Mouse (Mus musculus) hindbrain, postnatal 0 days (tissue): ENCODE data around the gene Adam17. TPM values are rescaled to one million over a fixed set of nuclear protein-coding genes. Genes with fewer than 3 reads are reported as not detected.

ENCODE experiments used
- ATAC-seq: fragments of 200-750 bp; cut with Nextera tagmentation; 2 replicates; pipeline ENCODE4 v1.8.0; 2017; ENCODE audit warnings: mild to moderate bottlenecking, moderate TSS enrichment, moderate library complexity
- DNase-seq: peaks from one replicate; pipeline ENCODE4 v3.0.0-alpha.2; 2015; ENCODE audit warnings: low spot score
- H3K27ac ChIP-seq: fragments of 300-500 bp; sonication (generic); 2 replicates; pipeline ENCODE4 v1.5.1; 2014; ENCODE audit warnings: mild to moderate bottlenecking
- H3K27me3 ChIP-seq: fragments of 300-500 bp; sonication (generic); 2 replicates; pipeline ENCODE4 v1.6.1; 2014; ENCODE audit warnings: low read length, mixed read lengths; ENCODE audit not compliant: insufficient read depth
- H3K36me3 ChIP-seq: fragments of 300-500 bp; sonication (generic); 2 replicates; pipeline ENCODE4 v1.6.1; 2014; ENCODE audit warnings: low read length, mixed read lengths; ENCODE audit not compliant: insufficient read depth
- H3K4me1 ChIP-seq: fragments of 300-500 bp; sonication (generic); 2 replicates; pipeline ENCODE4 v1.6.1; 2014; ENCODE audit warnings: antibody characterized with exemption, low read length, mixed read lengths; ENCODE audit not compliant: insufficient read depth
- H3K4me2 ChIP-seq: fragments of 300-500 bp; sonication (generic); 2 replicates; pipeline ENCODE4 v1.6.1; 2014; ENCODE audit warnings: low read depth, mild to moderate bottlenecking, low read length, moderate library complexity, mixed read lengths
- H3K4me3 ChIP-seq: fragments of 300-500 bp; sonication (generic); 2 replicates; pipeline ENCODE4 v1.5.1; 2014; ENCODE audit warnings: low read length
- H3K9ac ChIP-seq: fragments of 300-500 bp; sonication (generic); replicated peaks from 2 replicates; pipeline ENCODE4 v1.6.1; 2014; ENCODE audit warnings: mild to moderate bottlenecking, low read length, moderate library complexity, mixed read lengths
- H3K9me3 ChIP-seq: fragments of 300-500 bp; sonication (generic); 2 replicates; pipeline ENCODE4 v1.6.1; 2016; ENCODE audit warnings: low read length, mixed read lengths
- CTCF ChIP-seq: IDR thresholded peaks from 2 replicates; pipeline ENCODE4 v1.5.1; 2016; ENCODE audit warnings: antibody characterized with exemption, control low read depth, low read depth
- WGBS: fragments of 180-500 bp; shearing (Covaris S2); extraction: QIAGEN DNeasy Blood & Tissue Kit; methylation state at CpG from one replicate; pipeline ENCODE4 v1.1.7; 2014; 5-methylcytosine and 5-hydroxymethylcytosine counted together
- polyA plus RNA-seq: library from polyadenylated mRNA; unstranded; fragments of >200 nt; fragmentation: Nextera tagmentation; extraction: Ambion mirVana; gene quantifications from 2 replicates; pipeline ENCODE4 v1.2.1, GENCODE M21; 2015
- total RNA-seq: library from RNA; depleted of rRNA; stranded (reverse); fragments of >200 nt; gene quantifications from 2 replicates; pipeline ENCODE4 v1.2.3, GENCODE M21; 2014

Gene Adam17
- total and polyA plus RNA-seq, 2 experiments from 2014 or later = 13.9 to 18.9 TPM

- no peak for ATAC-seq
- WGBS = 86% methylated on average over 5 of the region's 5 CpGs
- no peaks in the 10 kb centered on the region for H3K27me3 ChIP-seq
- TF ChIP-seq CTCF = no peak
- H3K4me3 ChIP-seq = no peak overlapping the region
- no peaks in the 10 kb centered on the region for H3K4me1 ChIP-seq
- no peak for DNase-seq
- H3K9ac ChIP-seq = no peak overlapping the region
- H3K4me2 ChIP-seq = no peak overlapping the region
- H3K36me3 ChIP-seq = peaks cover 29% of the 10 kb centered on the region; the same call in 1 of the 2 replicates
- H3K9me3 ChIP-seq = no peaks in the 10 kb centered on the region
- no peak overlapping the region for H3K27ac ChIP-seq
Measured at GRCm38 (mm10) chr12:21324101-21324500, 49.3 kb downstream of the Adam17 start.

DNA sequence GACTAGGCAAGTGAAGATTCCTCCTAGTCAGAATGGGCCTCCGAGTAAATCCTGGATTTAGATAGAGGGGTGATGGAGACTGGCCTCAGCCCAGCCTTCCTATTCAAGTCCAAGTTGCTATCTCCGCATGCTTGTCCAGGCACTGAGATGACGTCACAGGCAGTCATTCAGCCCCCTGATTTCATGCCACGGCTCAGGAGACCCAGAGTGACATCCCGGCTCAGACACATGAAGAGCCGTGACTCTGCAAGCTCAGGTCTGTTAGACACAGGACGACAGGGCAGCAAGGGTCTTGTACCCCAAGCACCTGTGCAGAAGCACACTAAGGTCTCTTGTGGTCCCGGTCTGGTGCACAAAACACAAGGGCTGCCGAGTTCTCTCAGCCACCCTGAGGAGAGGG, 50.6 kb downstream of the Adam17 start:
- Histone ChIP-seq H3K27ac (no peak overlapping the region), H3K9me3 (no peaks in the 10 kb centered on the region), H3K4me2 (no peak overlapping the region), H3K4me1 (no peaks in the 10 kb centered on the region), H3K4me3 (no peak overlapping the region), H3K36me3 (peaks cover 29% of the 10 kb centered on the region; the same call in 1 of the 2 replicates), H3K9ac (no peak overlapping the region), H3K27me3 (no peaks in the 10 kb centered on the region)
- WGBS = 79% methylated on average over 9 of the region's 9 CpGs
- DNase-seq = no peak
- no peak for TF ChIP-seq CTCF
- ATAC-seq = no peak

- 86% methylated on average over 4 of the region's 4 CpGs for WGBS
- H3K27me3 ChIP-seq = no peaks in the 10 kb centered on the region
- DNase-seq (no peak), ATAC-seq (no peak)
- no peak overlapping the region for H3K4me2 ChIP-seq
- H3K9me3 ChIP-seq = no peaks in the 10 kb centered on the region
- no peak overlapping the region for H3K27ac ChIP-seq
- no peak overlapping the region for H3K4me3 ChIP-seq
- H3K9ac ChIP-seq = no peak overlapping the region
- peaks cover 24% of the 10 kb centered on the region; the same call in 1 of the 2 replicates for H3K36me3 ChIP-seq
- TF ChIP-seq CTCF = no peak
- H3K4me1 ChIP-seq = no peaks in the 10 kb centered on the region
Measured at GRCm38 (mm10) chr12:21322296-21322695, 51.1 kb downstream of the Adam17 start.

DNA sequence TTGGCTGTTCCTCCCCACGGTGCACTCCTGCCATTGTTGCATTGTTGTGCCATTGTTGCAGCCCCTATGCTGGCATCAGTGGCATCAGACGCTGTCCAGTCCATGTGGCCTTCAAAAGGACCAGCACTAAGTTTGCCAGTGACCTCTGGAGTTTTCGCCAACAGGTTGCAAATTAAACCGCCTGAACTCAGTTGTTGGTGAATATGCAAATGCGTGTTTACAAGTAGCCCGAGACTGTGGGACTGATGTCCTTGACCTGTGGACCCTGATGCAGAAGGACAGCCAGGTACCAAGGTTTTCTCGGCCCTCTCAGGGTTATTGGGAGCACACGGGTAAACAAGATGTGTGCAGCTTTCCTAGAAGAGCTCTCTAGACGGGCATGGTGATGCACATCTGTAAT, 52.3 kb downstream of the Adam17 start:
- Histone ChIP-seq H3K9ac (no peak overlapping the region), H3K4me2 (no peak overlapping the region), H3K9me3 (no peaks in the 10 kb centered on the region), H3K27me3 (no peaks in the 10 kb centered on the region), H3K27ac (no peak overlapping the region), H3K4me3 (no peak overlapping the region), H3K4me1 (no peaks in the 10 kb centered on the region), H3K36me3 (peaks cover 24% of the 10 kb centered on the region; the same call in 1 of the 2 replicates)
- ATAC-seq (no peak), DNase-seq (no peak)
- WGBS = 80% methylated on average over 9 of the region's 9 CpGs
- TF ChIP-seq CTCF = no peak

DNA sequence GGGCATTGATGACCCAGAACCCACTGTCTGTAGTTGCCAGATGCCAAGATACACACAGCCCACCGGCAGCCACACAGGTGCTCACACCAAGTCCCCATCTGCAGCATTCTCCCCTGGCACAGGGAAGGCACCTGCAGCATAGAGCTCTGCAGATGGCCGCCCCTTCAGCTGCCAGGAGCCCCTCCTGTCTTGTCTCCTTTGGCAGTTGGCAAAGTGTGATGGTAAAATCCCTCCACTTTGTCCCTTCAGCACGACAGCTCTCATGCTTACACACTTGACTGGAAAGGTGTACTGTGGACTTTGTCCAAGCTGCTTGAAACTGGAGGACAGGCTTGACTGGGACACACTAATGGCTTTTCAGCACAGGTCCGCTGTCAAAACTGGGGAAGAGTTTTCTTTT, 53.1 kb downstream of the Adam17 start:
- Histone ChIP-seq H3K4me3 (no peak overlapping the region), H3K27me3 (no peaks in the 10 kb centered on the region), H3K36me3 (peaks cover 18% of the 10 kb centered on the region; the same call in 1 of the 2 replicates), H3K4me1 (no peaks in the 10 kb centered on the region), H3K9ac (no peak overlapping the region), H3K27ac (no peak overlapping the region), H3K9me3 (no peaks in the 10 kb centered on the region), H3K4me2 (no peak overlapping the region)
- ATAC-seq (no peak), DNase-seq (peak; percentile 2)
- WGBS = 68% methylated on average over 4 of the region's 4 CpGs
- no peak for TF ChIP-seq CTCF

DNA sequence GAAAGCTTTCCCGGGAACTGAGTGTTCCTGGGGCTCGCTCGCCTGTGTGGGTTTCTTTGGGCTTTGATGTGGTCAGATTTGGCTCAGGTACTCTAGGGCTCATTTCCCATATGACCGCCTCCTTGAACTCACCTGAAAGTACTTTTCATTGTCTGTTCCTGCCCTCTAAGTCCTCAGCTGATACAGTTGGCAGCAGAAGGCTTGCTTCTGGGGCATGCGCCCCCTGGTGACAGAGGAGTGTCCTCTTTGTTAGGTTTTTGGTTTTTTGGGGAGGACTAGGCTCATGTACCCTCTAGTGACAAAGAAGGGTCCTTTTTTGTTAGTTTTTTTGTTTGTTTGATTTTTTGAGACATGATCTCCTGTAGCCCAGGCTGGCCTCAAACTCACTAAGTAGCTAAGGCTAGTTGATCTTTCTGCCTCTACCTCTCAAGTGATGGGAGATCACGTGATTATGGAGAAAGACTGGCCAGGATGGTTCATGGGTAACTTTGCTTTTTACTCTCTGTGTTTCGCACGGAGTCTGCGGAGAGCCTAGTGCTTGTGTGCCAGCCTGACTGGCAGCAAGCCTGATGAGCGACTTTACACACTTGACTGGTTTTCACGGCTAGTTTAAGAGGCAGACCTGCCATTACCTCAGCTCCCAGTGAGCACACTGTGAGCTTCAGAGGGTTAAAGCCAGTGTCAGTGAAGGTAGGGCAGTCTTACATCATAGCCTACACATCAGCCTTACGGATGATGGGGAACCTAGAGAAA, 55.1 kb downstream of the Adam17 start:
- Histone ChIP-seq H3K9ac (no peak overlapping the region), H3K27me3 (no peaks in the 10 kb centered on the region), H3K9me3 (no peaks in the 10 kb centered on the region), H3K4me2 (no peak overlapping the region), H3K36me3 (peaks cover 17% of the 10 kb centered on the region), H3K4me3 (no peak overlapping the region), H3K27ac (no peak overlapping the region), H3K4me1 (no peaks in the 10 kb centered on the region)
- ATAC-seq (no peak), DNase-seq (peak; percentile 80)
- WGBS = 65% methylated on average over 12 of the region's 12 CpGs
- TF ChIP-seq CTCF = peak; percentile 77

GRCm38 (mm10) chr12:21316869-21317265, 56.6 kb downstream of the Adam17 start:
- H3K9ac ChIP-seq = peak overlapping the region; percentile 53
- no peaks in the 10 kb centered on the region for H3K27me3 ChIP-seq
- peaks cover 22% of the 10 kb centered on the region for H3K36me3 ChIP-seq
- H3K4me2 ChIP-seq = peak overlapping the region; percentile 71
- no peaks in the 10 kb centered on the region for H3K9me3 ChIP-seq
- no peak overlapping the region for H3K27ac ChIP-seq
- peak overlapping the region; percentile 58 for H3K4me3 ChIP-seq
- ATAC-seq = no peak
- TF ChIP-seq CTCF = no peak
- WGBS = 23% methylated on average over 7 of the region's 7 CpGs
- H3K4me1 ChIP-seq = no peaks in the 10 kb centered on the region
- DNase-seq = peak; percentile 33
